Mouse (Mus musculus): ENCODE measurements at regions not wholly inside any gene's neighbourhood (a gene's known extent, or its start where the extent isn't known, plus 50 kb on each side); places are given as distances from the start of the nearest gene placed in this dataset.

- TF ChIP-seq POLR2A (IDR thresholded peaks at IDR 0.05; ENCODE audit: borderline replicate concordance, insufficient read depth, low read length) (no peak), CTCF (IDR thresholded peaks at IDR 0.05; ENCODE audit: borderline replicate concordance, insufficient read depth, low read depth, low read length) (no peak)
These were observed 357.0 kb upstream of the Maf start for GRCm38 (mm10) chr8:116064562-116064961.

Measured in cerebellum, adult 2 months (tissue).